Mouse (Mus musculus): Measurements from ENCODE around the gene Stpg1.

GRCm38 (mm10) chr4:135567484-135567883, 72.9 kb downstream of the Stpg1 start:
- TF ChIP-seq CTCF (IDR thresholded peaks at IDR 0.05; ENCODE audit: low read depth) (no peak), EP300 (IDR thresholded peaks at IDR 0.05; ENCODE audit: low read depth) (no peak)
